Mouse (Mus musculus): ENCODE data around the gene Rassf5. TPM values are rescaled to one million over a fixed set of nuclear protein-coding genes. Genes with fewer than 3 reads are reported as not detected.

The Rassf5 gene
- polyA plus RNA-seq, 1 experiment, result 9.8 TPM

DNA sequence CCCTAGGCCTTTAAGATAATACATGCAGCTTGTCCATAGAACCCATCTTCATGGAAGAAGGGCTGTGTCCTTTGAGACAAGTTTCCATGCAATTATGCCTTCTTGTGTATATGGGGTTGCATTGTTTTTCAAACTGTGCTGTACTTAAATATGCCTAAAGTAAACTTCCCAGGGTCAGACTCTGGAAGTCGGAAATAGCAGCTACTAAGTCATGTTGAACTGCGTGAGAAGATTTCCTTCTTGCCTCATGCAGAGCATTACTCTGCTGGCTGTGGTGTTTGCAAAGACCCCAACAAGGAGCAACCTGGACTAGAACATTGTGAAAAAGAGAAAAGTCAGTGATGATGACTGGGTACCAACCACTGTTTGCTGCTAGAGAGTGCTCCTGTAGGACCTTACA, 21.7 kb downstream of the Rassf5 start:
- no peak for TF ChIP-seq TCF3 (IDR thresholded peaks at IDR 0.05; ENCODE audit: insufficient read length, low read depth)
- TF ChIP-seq SRF (IDR thresholded peaks at IDR 0.05; ENCODE audit: control insufficient read depth, insufficient read length, low read depth), result no peak
- TF ChIP-seq POLR2AphosphoS2 (IDR thresholded peaks at IDR 0.05; ENCODE audit: insufficient read length, low read depth), result no peak
- TF ChIP-seq MAX (IDR thresholded peaks at IDR 0.05; ENCODE audit: low read depth), result no peak
- TF ChIP-seq TCF12 (IDR thresholded peaks at IDR 0.05; ENCODE audit: insufficient read depth, poor library complexity, severe bottlenecking), result no peak
- no peak for TF ChIP-seq CEBPB (IDR thresholded peaks at IDR 0.05; ENCODE audit: insufficient read depth, poor library complexity, severe bottlenecking)
- TF ChIP-seq USF1 (IDR thresholded peaks at IDR 0.05; ENCODE audit: low read depth), result no peak
- H3K27me3 ChIP-seq (ENCODE audit: control insufficient read depth, insufficient read depth, insufficient read length), result no peaks in the 10 kb centered on the region
- no peaks in the 10 kb centered on the region for H3K79me2 ChIP-seq (ENCODE audit: control insufficient read depth, insufficient read depth)

DNA sequence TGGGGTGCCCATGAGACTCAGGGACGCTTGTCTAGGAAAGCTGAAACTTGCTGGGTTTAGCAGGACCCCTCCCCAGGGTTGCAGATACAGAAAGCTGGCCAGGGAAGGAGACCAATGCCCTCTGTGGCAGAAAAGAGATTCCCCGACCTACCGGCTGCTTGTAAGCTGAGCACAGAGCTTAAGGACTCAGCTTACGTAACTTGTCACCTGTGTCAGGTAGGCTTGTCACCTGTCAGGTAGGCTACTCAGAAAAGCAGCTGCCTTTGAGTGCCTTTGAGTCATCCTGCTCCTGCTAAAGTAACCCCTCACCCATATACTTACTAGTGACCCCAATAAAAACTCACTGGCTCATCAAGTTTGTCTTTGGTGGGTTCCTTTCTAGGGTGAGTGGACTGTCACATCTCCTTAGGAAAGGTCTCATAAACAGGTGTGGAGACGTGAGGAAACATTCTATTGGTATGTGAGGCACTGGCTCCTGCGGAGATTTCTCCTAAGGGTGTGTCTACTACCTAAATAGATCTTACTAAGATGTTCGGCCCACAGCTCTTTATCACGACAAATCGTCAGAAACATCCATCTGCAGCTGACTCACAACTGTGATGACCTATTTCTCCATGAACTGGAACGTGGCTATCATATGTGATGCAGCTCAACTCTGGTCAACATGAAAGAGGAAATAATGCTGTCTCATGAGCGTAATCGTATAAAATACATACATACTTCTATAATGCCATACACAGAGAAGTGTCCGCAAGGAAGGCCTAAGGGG, 23.1 kb downstream of the Rassf5 start:
- Histone ChIP-seq H3K27me3 (ENCODE audit: control insufficient read depth, insufficient read depth, insufficient read length) (no peaks in the 10 kb centered on the region), H3ac (ENCODE audit: control insufficient read depth, insufficient read length) (no peak overlapping the region), H3K36me3 (ENCODE audit: control insufficient read depth, insufficient read depth) (no peaks in the 10 kb centered on the region), H3K79me2 (ENCODE audit: control insufficient read depth, insufficient read depth) (no peaks in the 10 kb centered on the region), H3K4me3 (no peak overlapping the region), H3K4me2 (ENCODE audit: low read depth) (no peak overlapping the region)
- TF ChIP-seq POLR2A (IDR thresholded peaks at IDR 0.05; ENCODE audit: insufficient read length, low read depth) (no peak), POLR2AphosphoS2 (IDR thresholded peaks at IDR 0.05; ENCODE audit: insufficient read length, low read depth) (no peak), MYOG (IDR thresholded peaks at IDR 0.05; ENCODE audit: control insufficient read depth in 1 of 3, insufficient read depth in 1 of 3, insufficient read length in 2 of 3, low read depth in 2 of 3) (no peak), TCF3 (IDR thresholded peaks at IDR 0.05; ENCODE audit: insufficient read length, low read depth) (no peak), REST (IDR thresholded peaks at IDR 0.05; ENCODE audit: insufficient read depth, insufficient read length) (no peak), E2F4 (IDR thresholded peaks at IDR 0.05; ENCODE audit: insufficient read depth) (no peak), SRF (IDR thresholded peaks at IDR 0.05; ENCODE audit: control insufficient read depth, insufficient read length, low read depth) (no peak), MAX (IDR thresholded peaks at IDR 0.05; ENCODE audit: low read depth) (no peak)

More for the DNA sequence above, 21.7 kb downstream of the Rassf5 start:
- no peak overlapping the region for H3K4me3 ChIP-seq
- no peak overlapping the region for H3K4me2 ChIP-seq (ENCODE audit: low read depth)
- no peaks in the 10 kb centered on the region for H3K36me3 ChIP-seq (ENCODE audit: control insufficient read depth, insufficient read depth)
- H3ac ChIP-seq (ENCODE audit: control insufficient read depth, insufficient read length), result no peak overlapping the region

DNA sequence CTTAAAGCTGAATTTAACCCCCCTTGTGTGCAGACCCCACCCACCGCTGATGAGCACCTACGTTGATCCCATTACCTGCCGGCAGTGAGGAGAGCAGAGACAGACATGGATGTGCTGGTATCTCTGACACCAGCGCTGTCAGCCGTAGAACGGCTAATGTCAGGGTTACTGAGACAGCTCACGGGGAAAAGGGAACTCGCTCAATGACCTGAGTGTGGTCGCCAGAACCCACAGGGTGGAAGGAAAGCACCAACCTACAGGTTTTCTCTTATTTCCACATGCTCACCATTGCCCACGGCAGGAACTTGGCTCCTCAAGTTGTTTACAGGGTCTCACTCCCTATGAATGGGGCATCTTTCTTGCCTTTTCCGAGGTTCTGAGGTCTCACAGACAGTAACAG, 26.1 kb downstream of the Rassf5 start:
- no peaks in the 10 kb centered on the region for H3K27me3 ChIP-seq (ENCODE audit: control insufficient read depth, insufficient read depth, insufficient read length)
- TF ChIP-seq MYOD1 (IDR thresholded peaks at IDR 0.05; ENCODE audit: control insufficient read depth in 1 of 3, insufficient read length in 2 of 3, low read depth in 2 of 3), result no peak
- no peak for TF ChIP-seq E2F4 (IDR thresholded peaks at IDR 0.05; ENCODE audit: insufficient read depth)
- no peak for TF ChIP-seq TCF12 (IDR thresholded peaks at IDR 0.05; ENCODE audit: insufficient read depth, poor library complexity, severe bottlenecking)
- no peak for TF ChIP-seq SRF (IDR thresholded peaks at IDR 0.05; ENCODE audit: control insufficient read depth, insufficient read length, low read depth)
- TF ChIP-seq USF1 (IDR thresholded peaks at IDR 0.05; ENCODE audit: low read depth), result no peak
- TF ChIP-seq CEBPB (IDR thresholded peaks at IDR 0.05; ENCODE audit: insufficient read depth, poor library complexity, severe bottlenecking), result no peak
- no peak for TF ChIP-seq TCF3 (IDR thresholded peaks at IDR 0.05; ENCODE audit: insufficient read length, low read depth)
- TF ChIP-seq MYOG (IDR thresholded peaks at IDR 0.05; ENCODE audit: control insufficient read depth in 1 of 3, insufficient read depth in 1 of 3, insufficient read length in 2 of 3, low read depth in 2 of 3), result no peak
- TF ChIP-seq POLR2AphosphoS2 (IDR thresholded peaks at IDR 0.05; ENCODE audit: insufficient read length, low read depth), result no peak
- no peak for TF ChIP-seq MAX (IDR thresholded peaks at IDR 0.05; ENCODE audit: low read depth)
- TF ChIP-seq REST (IDR thresholded peaks at IDR 0.05; ENCODE audit: insufficient read depth, insufficient read length), result no peak
- no peak for TF ChIP-seq POLR2A (IDR thresholded peaks at IDR 0.05; ENCODE audit: insufficient read length, low read depth)
- H3K79me2 ChIP-seq (ENCODE audit: control insufficient read depth, insufficient read depth), result no peaks in the 10 kb centered on the region
- no peak overlapping the region for H3ac ChIP-seq (ENCODE audit: control insufficient read depth, insufficient read length)
- H3K4me3 ChIP-seq, result no peak overlapping the region
- no peaks in the 10 kb centered on the region for H3K36me3 ChIP-seq (ENCODE audit: control insufficient read depth, insufficient read depth)
- no peak overlapping the region for H3K4me2 ChIP-seq (ENCODE audit: low read depth)

DNA sequence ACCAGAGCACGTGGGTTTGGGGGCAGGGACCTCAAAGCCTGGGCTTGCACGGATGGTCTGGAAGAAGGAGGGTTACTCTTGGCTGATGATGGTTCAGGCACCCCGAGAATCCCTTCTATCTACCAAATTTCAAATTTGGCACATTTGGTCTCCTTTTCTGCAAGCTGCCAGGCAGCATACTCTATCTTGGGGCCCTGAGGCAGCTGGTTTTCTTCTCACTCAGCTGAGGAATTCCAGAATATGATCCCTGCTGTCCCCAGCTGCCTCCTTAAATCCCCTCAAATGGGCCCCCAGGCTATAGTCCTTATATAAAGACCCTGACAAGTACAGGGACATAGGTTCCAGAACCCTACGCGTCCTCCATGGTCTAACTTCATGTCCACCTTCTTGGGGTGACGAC, 31.7 kb downstream of the Rassf5 start:
- Histone ChIP-seq H3K36me3 (ENCODE audit: control insufficient read depth, insufficient read depth) (no peaks in the 10 kb centered on the region), H3K79me2 (ENCODE audit: control insufficient read depth, insufficient read depth) (no peaks in the 10 kb centered on the region), H3K27me3 (ENCODE audit: control insufficient read depth, insufficient read depth, insufficient read length) (no peaks in the 10 kb centered on the region), H3K4me3 (no peak overlapping the region), H3K4me2 (ENCODE audit: low read depth) (no peak overlapping the region), H3ac (ENCODE audit: control insufficient read depth, insufficient read length) (no peak overlapping the region)
- TF ChIP-seq MYOD1 (IDR thresholded peaks at IDR 0.05; ENCODE audit: control insufficient read depth in 1 of 3, insufficient read length in 2 of 3, low read depth in 2 of 3) (no peak), MYOG (IDR thresholded peaks at IDR 0.05; ENCODE audit: control insufficient read depth in 1 of 3, insufficient read depth in 1 of 3, insufficient read length in 2 of 3, low read depth in 2 of 3) (no peak), USF1 (IDR thresholded peaks at IDR 0.05; ENCODE audit: low read depth) (no peak), TCF12 (IDR thresholded peaks at IDR 0.05; ENCODE audit: insufficient read depth, poor library complexity, severe bottlenecking) (no peak), POLR2AphosphoS2 (IDR thresholded peaks at IDR 0.05; ENCODE audit: insufficient read length, low read depth) (no peak)

DNA sequence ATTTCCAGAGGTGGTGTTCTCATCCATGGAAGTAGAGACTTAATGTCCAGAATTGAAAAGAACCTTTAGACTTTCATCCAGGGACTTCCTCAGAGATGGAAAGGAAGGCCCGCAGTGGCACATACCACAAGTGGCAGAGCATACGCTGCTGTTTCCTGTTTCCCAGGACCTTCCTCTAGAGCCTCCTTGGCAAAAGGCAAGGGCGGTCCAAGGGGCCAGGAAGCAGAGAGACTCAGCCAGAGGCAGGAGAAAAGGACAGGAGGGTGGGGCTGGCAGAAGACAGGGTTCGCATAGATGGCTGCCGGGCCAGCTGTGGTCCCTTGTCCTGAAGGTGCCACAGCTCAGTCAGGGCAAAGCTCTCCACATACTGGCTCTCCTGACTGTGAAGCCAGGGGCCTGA, 32.1 kb downstream of the Rassf5 start:
- Histone ChIP-seq H3K4me3 (no peak overlapping the region), H3K79me2 (ENCODE audit: control insufficient read depth, insufficient read depth) (no peaks in the 10 kb centered on the region), H3K4me2 (ENCODE audit: low read depth) (no peak overlapping the region), H3K27me3 (ENCODE audit: control insufficient read depth, insufficient read depth, insufficient read length) (no peaks in the 10 kb centered on the region), H3ac (ENCODE audit: control insufficient read depth, insufficient read length) (no peak overlapping the region), H3K36me3 (ENCODE audit: control insufficient read depth, insufficient read depth) (no peaks in the 10 kb centered on the region)
- TF ChIP-seq E2F4 (IDR thresholded peaks at IDR 0.05; ENCODE audit: insufficient read depth), result no peak
- TF ChIP-seq TCF12 (IDR thresholded peaks at IDR 0.05; ENCODE audit: insufficient read depth, poor library complexity, severe bottlenecking), result no peak
- TF ChIP-seq POLR2AphosphoS2 (IDR thresholded peaks at IDR 0.05; ENCODE audit: insufficient read length, low read depth), result no peak
- no peak for TF ChIP-seq MYOD1 (IDR thresholded peaks at IDR 0.05; ENCODE audit: control insufficient read depth in 1 of 3, insufficient read length in 2 of 3, low read depth in 2 of 3)
- no peak for TF ChIP-seq MYOG (IDR thresholded peaks at IDR 0.05; ENCODE audit: control insufficient read depth in 1 of 3, insufficient read depth in 1 of 3, insufficient read length in 2 of 3, low read depth in 2 of 3)
- no peak for TF ChIP-seq USF1 (IDR thresholded peaks at IDR 0.05; ENCODE audit: low read depth)
- no peak for TF ChIP-seq TCF3 (IDR thresholded peaks at IDR 0.05; ENCODE audit: insufficient read length, low read depth)
